Mouse (Mus musculus): Measurements from ENCODE around the gene Vrk1. TPM values are rescaled to one million over a fixed set of nuclear protein-coding genes. Genes with fewer than 3 reads are reported as not detected.

Gene Vrk1
- polyA plus RNA-seq, 1 experiment from 2014 or later, result 70.6 TPM

- Histone ChIP-seq H3K27me3 (replicated peaks) (no peaks in the 10 kb centered on the region), H3K9ac (no peak overlapping the region), H3K4me2 (replicated peaks) (no peak overlapping the region), H3K4me1 (replicated peaks) (peaks cover 3% of the 10 kb centered on the region; the same call in 1 of the 2 replicates), H3K4me3 (replicated peaks) (no peak overlapping the region), H3K9me3 (no peaks in the 10 kb centered on the region), H3K36me3 (no peaks in the 10 kb centered on the region), H3K27ac (no peak overlapping the region)
- ATAC-seq, result no peak
- 82% methylated on average over 7 of the region's 7 CpGs for WGBS
These were observed 20.8 kb downstream of the Vrk1 start for GRCm38 (mm10) chr12:106030796-106031195.

GRCm38 (mm10) chr12:106031916-106032315, 21.9 kb downstream of the Vrk1 start:
- H3K27me3 ChIP-seq (replicated peaks), result no peaks in the 10 kb centered on the region
- H3K36me3 ChIP-seq, result no peaks in the 10 kb centered on the region
- no peak overlapping the region for H3K4me3 ChIP-seq (replicated peaks)
- H3K9ac ChIP-seq, result no peak overlapping the region
- WGBS, result 59% methylated on average over 9 of the region's 9 CpGs
- ATAC-seq, result no peak
- H3K4me1 ChIP-seq (replicated peaks), result peaks cover 3% of the 10 kb centered on the region; the same call in 1 of the 2 replicates
- no peak overlapping the region for H3K4me2 ChIP-seq (replicated peaks)
- H3K9me3 ChIP-seq, result no peaks in the 10 kb centered on the region
- peak overlapping the region; percentile 40; the same call in 1 of the 2 replicates for H3K27ac ChIP-seq

GRCm38 (mm10) chr12:106032361-106032760, 22.3 kb downstream of the Vrk1 start:
- Histone ChIP-seq H3K27me3 (replicated peaks) (no peaks in the 10 kb centered on the region), H3K9ac (no peak overlapping the region), H3K9me3 (no peaks in the 10 kb centered on the region), H3K27ac (0 out of 2 replicates have a peak overlapping the region, but pooled peaks have one; percentile 40), H3K36me3 (no peaks in the 10 kb centered on the region), H3K4me3 (replicated peaks) (no peak overlapping the region), H3K4me2 (replicated peaks) (no peak overlapping the region), H3K4me1 (replicated peaks) (peaks cover 3% of the 10 kb centered on the region; the same call in 1 of the 2 replicates)
- WGBS, result 90% methylated on average over 12 of the region's 12 CpGs
- ATAC-seq, result no peak

DNA sequence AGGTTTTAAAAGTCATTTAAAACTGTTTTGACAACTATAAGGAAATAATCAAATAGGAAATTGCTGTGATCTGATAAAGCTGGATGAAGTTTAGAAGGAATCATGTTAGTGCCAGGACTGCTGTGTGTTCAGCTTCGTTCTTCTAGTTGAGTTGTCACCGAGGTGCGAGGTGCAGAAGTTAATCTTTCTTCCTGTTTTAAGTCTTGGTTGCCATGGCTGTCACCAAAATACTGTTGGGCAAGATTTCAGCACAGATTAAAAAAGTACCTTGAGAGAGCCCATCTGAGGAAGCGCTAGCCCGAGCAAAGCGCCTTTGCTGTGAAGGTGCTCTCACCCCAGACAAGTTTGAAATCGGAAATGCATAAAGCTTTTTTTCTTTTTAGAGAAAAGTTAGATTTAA, 24.2 kb downstream of the Vrk1 start:
- H3K36me3 ChIP-seq, result peaks cover 7% of the 10 kb centered on the region; the same call in 1 of the 2 replicates
- WGBS, result 89% methylated on average over 7 of the region's 7 CpGs
- no peak overlapping the region for H3K4me3 ChIP-seq (replicated peaks)
- H3K9ac ChIP-seq, result no peak overlapping the region
- H3K9me3 ChIP-seq, result no peaks in the 10 kb centered on the region
- H3K27ac ChIP-seq, result no peak overlapping the region
- H3K4me1 ChIP-seq (replicated peaks), result peaks cover 3% of the 10 kb centered on the region; the same call in 1 of the 2 replicates
- no peak for ATAC-seq
- no peak overlapping the region for H3K4me2 ChIP-seq (replicated peaks)
- no peaks in the 10 kb centered on the region for H3K27me3 ChIP-seq (replicated peaks)

DNA sequence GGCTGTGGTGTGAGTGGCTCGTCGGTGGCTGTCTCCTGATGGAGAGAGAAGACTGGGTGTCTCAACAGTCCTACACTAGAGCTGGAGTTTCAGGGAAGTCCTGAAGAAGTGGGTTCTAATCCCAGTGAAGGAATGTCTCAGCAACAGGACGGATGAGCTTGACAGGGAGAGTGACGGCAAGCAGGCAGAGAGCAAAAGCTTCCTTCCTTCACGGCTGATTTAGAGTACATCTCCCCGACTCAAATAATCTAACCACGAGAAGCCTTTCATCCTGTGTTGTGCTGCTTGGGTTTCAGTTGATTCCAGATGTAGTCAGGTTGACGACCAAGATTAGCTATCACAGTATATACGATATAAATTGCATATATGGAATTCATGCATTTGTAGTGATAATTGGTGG, 24.7 kb downstream of the Vrk1 start:
- WGBS, result 85% methylated on average over 9 of the region's 9 CpGs
- no peaks in the 10 kb centered on the region for H3K9me3 ChIP-seq
- ATAC-seq, result no peak
- H3K27me3 ChIP-seq (replicated peaks), result no peaks in the 10 kb centered on the region
- peaks cover 3% of the 10 kb centered on the region; the same call in 1 of the 2 replicates for H3K4me1 ChIP-seq (replicated peaks)
- H3K4me3 ChIP-seq (replicated peaks), result no peak overlapping the region
- H3K36me3 ChIP-seq, result peaks cover 7% of the 10 kb centered on the region; the same call in 1 of the 2 replicates
- H3K27ac ChIP-seq, result no peak overlapping the region
- no peak overlapping the region for H3K4me2 ChIP-seq (replicated peaks)
- no peak overlapping the region for H3K9ac ChIP-seq

GRCm38 (mm10) chr12:106040259-106040658, 30.2 kb downstream of the Vrk1 start:
- no peaks in the 10 kb centered on the region for H3K9me3 ChIP-seq
- peaks cover 7% of the 10 kb centered on the region; the same call in 1 of the 2 replicates for H3K36me3 ChIP-seq
- H3K27me3 ChIP-seq (replicated peaks), result no peaks in the 10 kb centered on the region
- no peak overlapping the region for H3K9ac ChIP-seq
- H3K4me3 ChIP-seq (replicated peaks), result no peak overlapping the region
- H3K27ac ChIP-seq, result no peak overlapping the region
- WGBS, result 93% methylated on average over 7 of the region's 7 CpGs
- no peaks in the 10 kb centered on the region for H3K4me1 ChIP-seq (replicated peaks)
- ATAC-seq, result no peak
- H3K4me2 ChIP-seq (replicated peaks), result no peak overlapping the region

- H3K4me2 ChIP-seq (replicated peaks), result no peak overlapping the region
- no peak overlapping the region for H3K4me3 ChIP-seq (replicated peaks)
- 0 out of 2 replicates have a peak, but pooled peaks cover 6% of the 10 kb centered on the region for H3K36me3 ChIP-seq
- WGBS, result 21% methylated on average over 9 of the region's 9 CpGs
- H3K27ac ChIP-seq, result no peak overlapping the region
- H3K9me3 ChIP-seq, result no peaks in the 10 kb centered on the region
- ATAC-seq, result 0 out of 2 replicates have a peak, but pooled peaks have one; percentile 49
- no peaks in the 10 kb centered on the region for H3K27me3 ChIP-seq (replicated peaks)
- H3K4me1 ChIP-seq (replicated peaks), result peaks cover 5% of the 10 kb centered on the region; the same call in 1 of the 2 replicates
- H3K9ac ChIP-seq, result no peak overlapping the region
These were observed 36.2 kb downstream of the Vrk1 start for GRCm38 (mm10) chr12:106046143-106046795.

DNA sequence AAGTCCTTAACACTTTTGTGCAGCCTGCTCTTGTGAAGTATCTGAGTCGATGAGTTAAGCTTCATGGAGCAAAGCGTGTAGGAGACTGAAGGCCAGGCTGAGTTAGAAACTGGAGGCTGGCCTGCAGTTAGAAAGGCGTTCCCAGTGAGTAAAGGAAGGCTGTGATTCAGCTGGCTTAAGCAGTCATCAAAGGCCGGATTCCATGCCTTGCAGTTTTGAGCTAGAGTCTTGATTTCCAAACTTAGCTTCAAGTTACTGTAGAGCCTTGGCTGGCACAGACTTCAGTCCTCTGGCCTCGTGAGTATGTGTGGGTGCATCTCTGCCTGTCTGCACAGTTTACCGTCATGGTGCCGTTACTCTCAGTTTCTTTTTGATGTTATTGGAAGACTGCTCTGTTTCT, 42.2 kb downstream of the Vrk1 start:
- H3K36me3 ChIP-seq, result 0 out of 2 replicates have a peak, but pooled peaks cover 6% of the 10 kb centered on the region
- no peak overlapping the region for H3K4me2 ChIP-seq (replicated peaks)
- no peak for ATAC-seq
- 93% methylated on average over 7 of the region's 7 CpGs for WGBS
- no peak overlapping the region for H3K9ac ChIP-seq
- no peak overlapping the region for H3K4me3 ChIP-seq (replicated peaks)
- no peak overlapping the region for H3K27ac ChIP-seq
- H3K27me3 ChIP-seq (replicated peaks), result no peaks in the 10 kb centered on the region
- H3K4me1 ChIP-seq (replicated peaks), result no peaks in the 10 kb centered on the region
- no peaks in the 10 kb centered on the region for H3K9me3 ChIP-seq

DNA sequence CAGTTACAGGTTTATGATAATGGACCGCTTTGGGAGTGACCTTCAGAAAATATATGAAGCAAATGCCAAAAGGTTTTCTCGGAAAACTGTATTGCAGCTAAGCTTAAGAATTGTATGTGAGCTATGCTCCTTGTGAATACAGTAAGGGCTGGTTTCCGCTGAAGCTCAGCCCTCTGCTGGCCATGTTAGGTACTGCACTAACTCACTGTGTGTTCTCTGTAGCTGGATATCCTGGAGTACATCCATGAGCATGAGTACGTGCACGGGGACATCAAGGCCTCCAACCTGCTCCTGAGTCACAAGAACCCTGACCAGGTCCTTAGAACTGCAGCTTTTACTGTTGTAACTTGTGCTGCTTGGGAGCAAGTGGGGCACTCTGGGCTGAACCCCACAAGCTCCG, 45.8 kb downstream of the Vrk1 start:
- Histone ChIP-seq H3K4me3 (replicated peaks) (no peak overlapping the region), H3K9ac (no peak overlapping the region), H3K27ac (no peak overlapping the region), H3K9me3 (no peaks in the 10 kb centered on the region), H3K36me3 (no peaks in the 10 kb centered on the region), H3K27me3 (replicated peaks) (no peaks in the 10 kb centered on the region), H3K4me2 (replicated peaks) (no peak overlapping the region), H3K4me1 (replicated peaks) (no peaks in the 10 kb centered on the region)
- peak; percentile 75 for ATAC-seq
- 41% methylated on average over 6 of the region's 6 CpGs for WGBS

GRCm38 (mm10) chr12:106059873-106060573, 50.0 kb downstream of the Vrk1 start:
- no peaks in the 10 kb centered on the region for H3K4me1 ChIP-seq (replicated peaks)
- H3K4me3 ChIP-seq (replicated peaks), result no peak overlapping the region
- no peak overlapping the region for H3K9ac ChIP-seq
- no peaks in the 10 kb centered on the region for H3K27me3 ChIP-seq (replicated peaks)
- H3K9me3 ChIP-seq, result no peaks in the 10 kb centered on the region
- no peak for ATAC-seq
- H3K27ac ChIP-seq, result no peak overlapping the region
- 53% methylated on average over 12 of the region's 12 CpGs for WGBS
- no peaks in the 10 kb centered on the region for H3K36me3 ChIP-seq
- no peak overlapping the region for H3K4me2 ChIP-seq (replicated peaks)

GRCm38 (mm10) chr12:106070434-106071155, 60.6 kb downstream of the Vrk1 start:
- Histone ChIP-seq H3K36me3 (0 out of 2 replicates have a peak, but pooled peaks cover 7% of the 10 kb centered on the region), H3K9me3 (no peaks in the 10 kb centered on the region), H3K4me2 (replicated peaks) (no peak overlapping the region), H3K4me1 (replicated peaks) (no peaks in the 10 kb centered on the region), H3K9ac (no peak overlapping the region), H3K27ac (no peak overlapping the region), H3K4me3 (replicated peaks) (no peak overlapping the region), H3K27me3 (replicated peaks) (no peaks in the 10 kb centered on the region)
- ATAC-seq, result no peak
- WGBS, result 88% methylated on average over 22 of the region's 22 CpGs

GRCm38 (mm10) chr12:106071575-106072166, 61.6 kb downstream of the Vrk1 start:
- 76% methylated on average over 10 of the region's 10 CpGs for WGBS
- Histone ChIP-seq H3K9ac (no peak overlapping the region), H3K27ac (no peak overlapping the region), H3K4me2 (replicated peaks) (no peak overlapping the region), H3K4me3 (replicated peaks) (no peak overlapping the region), H3K36me3 (0 out of 2 replicates have a peak, but pooled peaks cover 7% of the 10 kb centered on the region), H3K4me1 (replicated peaks) (no peaks in the 10 kb centered on the region), H3K9me3 (no peaks in the 10 kb centered on the region), H3K27me3 (replicated peaks) (no peaks in the 10 kb centered on the region)
- no peak for ATAC-seq
